Mouse (Mus musculus): Measurements from ENCODE around the gene Git1. TPM values are rescaled to one million over a fixed set of nuclear protein-coding genes. Genes with fewer than 3 reads are reported as not detected.
A peak's percentile ranks its signal among the peaks of the same experiment; 100 is the strongest.

Gene Git1
- polyA plus RNA-seq, 1 experiment, result not detected

DNA sequence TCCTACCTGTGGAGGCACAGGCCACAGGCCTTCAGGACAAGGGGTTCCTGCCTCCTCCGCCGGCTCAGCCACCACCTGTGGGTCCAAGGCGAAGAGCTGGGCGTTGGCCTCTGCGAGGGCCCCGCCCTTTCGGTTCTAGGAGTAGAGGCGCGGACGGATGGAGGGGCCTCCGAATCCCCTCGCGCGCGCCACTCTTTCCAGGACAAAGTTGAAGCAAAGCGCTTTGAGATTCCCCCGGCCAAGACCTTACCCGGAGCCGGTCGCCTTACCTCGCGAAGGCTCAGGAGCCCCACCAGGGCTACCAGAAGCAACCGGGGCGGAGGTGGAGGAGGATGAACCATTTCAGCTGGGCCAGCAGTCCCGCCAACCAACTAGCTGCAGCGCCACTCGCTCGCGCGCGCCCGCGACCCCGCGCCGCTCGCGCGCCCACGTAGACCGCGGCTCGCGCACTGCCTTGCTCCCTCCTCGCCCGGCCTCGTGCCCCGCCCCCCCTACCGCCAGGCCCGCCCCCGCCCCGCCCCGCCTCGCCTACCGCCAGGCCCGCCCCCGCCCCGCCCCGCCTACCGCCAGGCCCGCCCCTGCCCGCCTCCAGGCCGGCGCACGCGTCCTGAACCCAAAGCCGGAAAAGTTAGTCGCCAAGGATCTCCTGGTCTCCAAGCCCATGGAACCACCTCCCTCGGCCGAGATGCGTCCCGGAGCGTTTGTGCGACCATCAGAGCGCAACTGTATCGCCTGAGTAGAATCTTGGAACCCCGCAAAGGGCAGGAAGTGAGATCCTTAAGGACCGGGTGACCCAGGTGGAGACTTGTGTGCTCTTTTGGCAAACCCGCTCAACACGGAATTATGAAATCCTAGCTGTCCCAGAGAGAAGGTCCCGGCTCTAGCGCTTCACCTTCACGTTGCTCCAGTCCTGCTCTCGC is 19.8 kb downstream of the Git1 start:
- WGBS, result 3% methylated on average over 81 of the region's 84 CpGs
- peak overlapping the region; percentile 16; the same call in 1 of the 2 replicates for H3K27ac ChIP-seq (ENCODE audit: insufficient read depth, low read depth, low read length)

GRCm38 (mm10) chr11:77513811-77514170 is 20.4 kb downstream of the Git1 start:
- Histone ChIP-seq H3K27ac (ENCODE audit: insufficient read depth, low read depth, low read length) (no peak overlapping the region), H3K4me3 (ENCODE audit: insufficient read depth, low read depth, low read length) (peak overlapping the region; percentile 43), H3K4me1 (ENCODE audit: control insufficient read depth, insufficient read depth, low read length) (peaks cover 31% of the 10 kb centered on the region)
- 45% methylated on average over 10 of the region's 10 CpGs for WGBS
- TF ChIP-seq CTCF (IDR thresholded peaks at IDR 0.05; ENCODE audit: insufficient read depth, low read depth, low read length), result no peak
- TF ChIP-seq POLR2A (IDR thresholded peaks at IDR 0.05; ENCODE audit: insufficient read depth, low read depth, low read length), result no peak

More for the DNA sequence above, 19.8 kb downstream of the Git1 start:
- Histone ChIP-seq H3K4me1 (ENCODE audit: control insufficient read depth, insufficient read depth, low read length) (peaks cover 38% of the 10 kb centered on the region), H3K4me3 (ENCODE audit: insufficient read depth, low read depth, low read length) (peak overlapping the region; percentile 81)
- TF ChIP-seq POLR2A (IDR thresholded peaks at IDR 0.05; ENCODE audit: insufficient read depth, low read depth, low read length) (no peak), CTCF (IDR thresholded peaks at IDR 0.05; ENCODE audit: insufficient read depth, low read depth, low read length) (no peak)

GRCm38 (mm10) chr11:77514281-77514831 is 21.0 kb downstream of the Git1 start:
- TF ChIP-seq CTCF (IDR thresholded peaks at IDR 0.05; ENCODE audit: insufficient read depth, low read depth, low read length), result no peak
- H3K4me1 ChIP-seq (ENCODE audit: control insufficient read depth, insufficient read depth, low read length), result peaks cover 29% of the 10 kb centered on the region
- H3K27ac ChIP-seq (ENCODE audit: insufficient read depth, low read depth, low read length), result no peak overlapping the region
- 29% methylated on average over 19 of the region's 19 CpGs for WGBS
- peak overlapping the region; percentile 45; the same call in 1 of the 2 replicates for H3K4me3 ChIP-seq (ENCODE audit: insufficient read depth, low read depth, low read length)

DNA sequence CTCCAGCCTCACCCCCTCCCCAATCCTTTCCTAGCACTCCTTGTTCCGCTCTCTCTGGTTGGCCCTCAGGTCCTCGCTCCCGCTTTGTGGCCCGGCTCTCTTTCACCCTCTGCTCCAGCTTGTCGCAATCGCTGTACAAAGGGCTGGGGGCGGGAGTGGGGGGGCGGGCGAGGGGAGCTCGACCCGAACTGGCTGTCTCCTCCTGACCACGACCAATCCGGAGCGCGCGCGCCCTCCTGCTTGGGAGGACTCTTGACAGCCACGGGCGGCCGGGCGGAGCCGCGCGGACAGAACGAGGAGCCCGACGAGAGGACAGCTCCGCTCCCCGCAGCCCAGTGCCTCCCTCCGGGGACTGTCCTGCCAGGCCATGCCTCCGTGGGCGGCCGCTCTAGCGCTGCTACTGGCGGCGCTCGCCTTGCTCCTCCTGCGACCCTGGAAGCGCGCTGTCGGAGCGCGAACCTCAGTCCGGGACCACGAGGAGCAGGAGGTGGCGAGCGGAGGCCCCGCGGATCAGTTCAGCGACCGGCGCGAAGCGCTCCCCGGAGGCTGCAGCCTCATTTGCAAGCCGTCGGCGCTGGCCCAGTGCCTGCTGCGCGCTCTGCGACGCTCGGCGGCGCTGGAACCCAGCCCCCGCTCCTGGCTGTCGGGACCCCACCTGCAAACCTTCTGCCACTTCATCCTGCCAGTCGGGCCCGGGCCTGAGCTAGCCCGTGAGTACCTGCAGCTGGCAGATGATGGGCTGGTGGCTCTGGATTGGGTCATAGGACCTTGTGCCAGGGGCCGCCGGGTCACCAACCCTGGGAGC is 21.7 kb downstream of the Git1 start, which contains the start of gene Abhd15:
TSS of gene Abhd15 (plus strand) at position 290 of the 805 bp plus-strand sequence.
- Histone ChIP-seq H3K27ac (ENCODE audit: insufficient read depth, low read depth, low read length) (no peak within 1 kb of the TSS), H3K4me1 (ENCODE audit: control insufficient read depth, insufficient read depth, low read length) (peaks cover 29% of the 10 kb centered on the region), H3K4me3 (ENCODE audit: insufficient read depth, low read depth, low read length) (peak within 1 kb of the TSS; percentile 45)
- under 1% methylated on average over 72 of the region's 72 CpGs for WGBS
- TF ChIP-seq CTCF (IDR thresholded peaks at IDR 0.05; ENCODE audit: insufficient read depth, low read depth, low read length), result 0 out of 2 replicates have a peak, but pooled peaks have one; percentile 14
- TF ChIP-seq POLR2A (IDR thresholded peaks at IDR 0.05; ENCODE audit: insufficient read depth, low read depth, low read length), result no peak

DNA sequence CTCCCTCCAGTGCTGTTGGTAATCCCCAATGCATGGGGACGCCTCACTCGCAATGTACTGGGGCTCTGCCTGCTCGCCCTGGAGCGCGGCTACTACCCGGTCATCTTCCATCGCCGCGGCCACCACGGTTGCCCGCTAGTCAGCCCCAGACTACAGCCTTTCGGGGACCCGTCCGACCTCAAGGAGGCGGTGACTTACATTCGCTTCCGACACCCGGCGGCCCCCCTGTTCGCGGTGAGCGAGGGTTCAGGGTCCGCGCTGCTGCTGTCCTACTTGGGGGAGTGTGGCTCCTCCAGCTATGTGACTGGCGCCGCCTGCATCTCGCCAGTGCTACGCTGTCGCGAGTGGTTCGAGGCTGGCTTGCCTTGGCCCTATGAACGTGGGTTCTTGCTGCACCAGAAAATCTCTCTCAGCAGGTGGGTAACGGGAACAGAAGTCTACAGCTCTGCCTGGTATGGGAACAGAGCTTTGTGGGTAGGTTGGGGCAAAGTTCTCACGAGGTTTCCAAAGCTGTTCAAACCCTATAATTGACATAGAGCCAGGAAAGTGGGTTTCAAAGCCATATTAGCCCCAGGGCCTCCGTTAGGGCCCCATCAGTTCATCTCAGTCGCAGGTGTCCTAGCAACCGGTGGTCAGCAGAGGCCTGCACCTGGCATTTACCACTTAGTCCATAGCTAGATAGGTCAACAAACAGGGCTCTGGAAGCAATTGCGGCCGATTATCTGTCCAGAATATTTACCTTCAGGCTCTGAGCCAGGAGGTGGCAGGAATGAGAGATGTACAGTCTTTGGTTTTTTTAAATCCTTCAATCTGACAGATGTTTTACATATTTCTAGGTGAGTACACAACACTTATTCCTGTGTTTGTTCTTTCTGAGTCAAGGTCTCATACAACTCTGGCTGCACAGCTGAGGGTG is 22.5 kb downstream of the Git1 start, which contains the start of gene Trp53i13:
TSS of gene Trp53i13 (minus strand) at position 344 of the 916 bp plus-strand sequence.
- Histone ChIP-seq H3K4me3 (ENCODE audit: insufficient read depth, low read depth, low read length) (peak within 1 kb of the TSS; percentile 45), H3K27ac (ENCODE audit: insufficient read depth, low read depth, low read length) (no peak within 1 kb of the TSS), H3K4me1 (ENCODE audit: control insufficient read depth, insufficient read depth, low read length) (peaks cover 29% of the 10 kb centered on the region)
- TF ChIP-seq POLR2A (IDR thresholded peaks at IDR 0.05; ENCODE audit: insufficient read depth, low read depth, low read length) (no peak), CTCF (IDR thresholded peaks at IDR 0.05; ENCODE audit: insufficient read depth, low read depth, low read length) (no peak)
- WGBS, result 26% methylated on average over 39 of the region's 39 CpGs

GRCm38 (mm10) chr11:77516553-77517425 is 23.4 kb downstream of the Git1 start:
- H3K27ac ChIP-seq (ENCODE audit: insufficient read depth, low read depth, low read length), result no peak overlapping the region
- no peak overlapping the region for H3K4me3 ChIP-seq (ENCODE audit: insufficient read depth, low read depth, low read length)
- WGBS, result 82% methylated on average over 5 of the region's 5 CpGs
- H3K4me1 ChIP-seq (ENCODE audit: control insufficient read depth, insufficient read depth, low read length), result peaks cover 29% of the 10 kb centered on the region
- TF ChIP-seq CTCF (IDR thresholded peaks at IDR 0.05; ENCODE audit: insufficient read depth, low read depth, low read length), result no peak
- TF ChIP-seq POLR2A (IDR thresholded peaks at IDR 0.05; ENCODE audit: insufficient read depth, low read depth, low read length), result no peak

DNA sequence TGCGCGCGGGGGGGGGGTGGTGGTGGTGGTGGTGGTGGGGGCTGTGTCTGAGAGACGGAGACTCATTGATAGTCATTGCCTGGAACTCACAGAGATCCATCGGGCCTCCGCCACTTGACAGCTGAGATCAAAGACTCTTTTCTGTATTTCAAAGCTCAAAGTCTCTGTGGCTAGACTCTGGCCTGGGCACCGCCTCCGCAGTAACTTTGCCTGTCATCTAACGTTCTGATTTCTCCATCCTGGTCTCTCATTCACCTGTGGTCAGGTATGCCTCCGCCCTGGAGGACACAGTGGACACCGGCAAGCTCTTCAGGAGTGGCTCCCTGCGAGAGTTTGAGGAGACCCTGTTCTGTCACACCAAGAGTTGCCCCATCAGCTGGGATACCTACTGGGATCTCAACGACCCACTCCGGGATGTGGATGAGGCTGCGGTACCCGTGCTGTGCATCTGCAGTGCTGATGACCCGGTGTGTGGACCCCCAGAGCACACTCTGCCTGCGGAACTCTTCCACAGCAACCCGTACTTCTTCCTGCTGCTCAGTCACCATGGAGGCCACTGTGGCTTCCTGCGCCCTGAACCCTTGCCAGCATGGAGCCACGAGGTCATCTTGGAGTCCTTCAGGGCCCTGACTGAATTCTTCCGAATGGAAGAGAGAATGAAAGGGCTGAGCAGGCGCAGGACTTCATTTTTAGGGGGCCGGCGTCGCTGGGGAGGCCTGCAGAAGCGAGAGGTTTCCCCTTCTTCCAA is 24.9 kb downstream of the Git1 start:
- Histone ChIP-seq H3K4me3 (ENCODE audit: insufficient read depth, low read depth, low read length) (no peak overlapping the region), H3K4me1 (ENCODE audit: control insufficient read depth, insufficient read depth, low read length) (peaks cover 22% of the 10 kb centered on the region), H3K27ac (ENCODE audit: insufficient read depth, low read depth, low read length) (no peak overlapping the region)
- TF ChIP-seq POLR2A (IDR thresholded peaks at IDR 0.05; ENCODE audit: insufficient read depth, low read depth, low read length) (no peak), CTCF (IDR thresholded peaks at IDR 0.05; ENCODE audit: insufficient read depth, low read depth, low read length) (no peak)
- 89% methylated on average over 27 of the region's 27 CpGs for WGBS
